Mouse (Mus musculus): Measurements from ENCODE around the gene Bex3.

The Bex3 gene

DNA sequence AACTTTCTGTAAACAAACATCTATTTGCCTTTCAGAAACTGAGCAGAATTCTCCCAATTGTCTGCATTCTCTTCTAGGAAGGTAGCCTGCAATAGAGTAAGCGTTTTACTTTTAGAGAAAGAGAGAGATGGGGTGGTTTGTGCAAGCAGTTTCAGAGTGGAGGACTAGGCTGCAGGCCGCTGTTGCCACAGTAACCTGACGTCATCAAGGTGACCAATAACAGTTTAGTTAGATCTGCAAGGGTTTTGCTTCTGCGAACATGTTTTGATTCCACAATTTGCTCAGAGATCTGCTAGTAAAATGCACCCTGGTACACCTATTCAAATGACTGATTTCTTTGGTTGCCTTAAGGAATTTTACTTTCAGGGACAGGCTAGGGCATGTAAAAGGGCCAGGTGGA is 43.2 kb downstream of the Bex3 start:
- in situ Hi-C loops (cut with MseI, MboI), result loop anchor here (10.0 to 25.0 kb wide), 3 partner anchors 69 to 276 kb away; partner anchors contain the start of genes Arxes1 (in 1 of the 2), Tceal5 (in 1 of the 2) and Tceal9 (in 1 of the 2)

- in situ Hi-C loops (cut with MseI, MboI), result loop anchor here (10.0 to 25.0 kb wide), 3 partner anchors 69 to 277 kb away; partner anchors contain the start of genes Arxes1 (in 1 of the 2), Tceal5 (in 1 of the 2) and Tceal9 (in 1 of the 2)
Measured at GRCm38 (mm10) chrX:136313792-136314564, 43.9 kb downstream of the Bex3 start.

- in situ Hi-C loops (cut with MseI, MboI), result loop anchor here (5.0 to 25.0 kb wide), 4 partner anchors 75 to 283 kb away; partner anchors contain the start of genes Arxes1 (in 1 of the 2), Tceal5 (in 1 of the 2) and Tceal9 (in 1 of the 2)
Measured at GRCm38 (mm10) chrX:136319953-136320352, 49.9 kb downstream of the Bex3 start.
